Mouse (Mus musculus): ENCODE results near the gene Parvg. TPM values are rescaled to one million over a fixed set of nuclear protein-coding genes. Genes with fewer than 3 reads are reported as not detected.

Gene Parvg
- total and polyA plus RNA-seq, 2 experiments from 2014 or later, result 0.11 to 0.68 TPM

DNA sequence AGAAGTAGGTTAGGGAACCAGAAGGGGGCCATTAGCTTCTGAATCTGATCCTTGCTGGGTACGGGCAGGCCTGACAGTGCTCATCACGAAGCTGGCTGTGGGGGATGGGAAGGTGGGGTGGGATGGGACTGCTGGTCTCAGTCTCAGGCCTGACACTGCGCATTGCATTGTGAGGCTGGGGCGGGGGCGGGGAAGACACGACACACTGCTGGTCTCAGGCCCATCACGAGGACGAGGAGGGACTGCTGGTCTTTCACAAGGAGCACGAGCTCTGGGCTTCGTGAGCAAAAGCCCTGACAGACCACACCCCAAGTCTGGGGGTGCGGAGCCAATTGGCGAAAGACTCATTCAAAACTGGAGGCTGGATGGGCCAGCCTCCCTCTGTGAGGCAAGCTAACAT lies 1.9 kb downstream of the Parvg start:
- Histone ChIP-seq H3K9me3 (replicated peaks; ENCODE audit: control insufficient read depth, low read length) (no peaks in the 10 kb centered on the region), H3K4me3 (ENCODE audit: low read depth, low read length) (peak overlapping the region; percentile 13; the same call in 1 of the 2 replicates), H3K36me3 (replicated peaks; ENCODE audit: control insufficient read depth, insufficient read depth, low read length) (no peaks in the 10 kb centered on the region), H3K4me2 (ENCODE audit: low read depth, low read length) (peak overlapping the region; percentile 34; the same call in 1 of the 2 replicates), H3K27ac (ENCODE audit: low read depth) (no peak overlapping the region), H3K4me1 (ENCODE audit: control insufficient read depth, insufficient read depth) (no peaks in the 10 kb centered on the region), H3K9ac (replicated peaks; ENCODE audit: low read depth, low read length) (no peak overlapping the region), H3K27me3 (ENCODE audit: control insufficient read depth, insufficient read depth, low read length) (peaks cover 6% of the 10 kb centered on the region; the same call in 1 of the 2 replicates)
- TF ChIP-seq EP300 (IDR thresholded peaks at IDR 0.05; ENCODE audit: low read depth), result no peak
- no peak for TF ChIP-seq CTCF (IDR thresholded peaks at IDR 0.05; ENCODE audit: low read depth)
- 51% methylated on average over 12 of the region's 12 CpGs for WGBS
- no peak for ATAC-seq (ENCODE audit: insufficient read depth, low read depth)
- no peak for DNase-seq (ENCODE audit: low spot score)

GRCm38 (mm10) chr15:84328870-84329269 lies 5.0 kb downstream of the Parvg start:
- Histone ChIP-seq H3K9ac (replicated peaks; ENCODE audit: low read depth, low read length) (no peak overlapping the region), H3K9me3 (replicated peaks; ENCODE audit: control insufficient read depth, low read length) (no peaks in the 10 kb centered on the region), H3K4me2 (ENCODE audit: low read depth, low read length) (no peak overlapping the region), H3K27me3 (ENCODE audit: control insufficient read depth, insufficient read depth, low read length) (peaks cover 6% of the 10 kb centered on the region; the same call in 1 of the 2 replicates), H3K4me3 (ENCODE audit: low read depth, low read length) (no peak overlapping the region), H3K27ac (ENCODE audit: low read depth) (no peak overlapping the region), H3K36me3 (replicated peaks; ENCODE audit: control insufficient read depth, insufficient read depth, low read length) (no peaks in the 10 kb centered on the region), H3K4me1 (ENCODE audit: control insufficient read depth, insufficient read depth) (no peaks in the 10 kb centered on the region)
- ATAC-seq (ENCODE audit: insufficient read depth, low read depth) (no peak), DNase-seq (ENCODE audit: low spot score) (no peak)
- no peak for TF ChIP-seq CTCF (IDR thresholded peaks at IDR 0.05; ENCODE audit: low read depth)
- TF ChIP-seq EP300 (IDR thresholded peaks at IDR 0.05; ENCODE audit: low read depth), result no peak
- 75% methylated on average over 10 of the region's 10 CpGs for WGBS

GRCm38 (mm10) chr15:84329940-84330339 lies 6.1 kb downstream of the Parvg start:
- TF ChIP-seq EP300 (IDR thresholded peaks at IDR 0.05; ENCODE audit: low read depth) (no peak), CTCF (IDR thresholded peaks at IDR 0.05; ENCODE audit: low read depth) (no peak)
- DNase-seq (ENCODE audit: low spot score) (no peak), ATAC-seq (ENCODE audit: insufficient read depth, low read depth) (no peak)
- peaks cover 2% of the 10 kb centered on the region; the same call in 1 of the 2 replicates for H3K27me3 ChIP-seq (ENCODE audit: control insufficient read depth, insufficient read depth, low read length)
- WGBS, result 79% methylated on average over 8 of the region's 8 CpGs
- H3K27ac ChIP-seq (ENCODE audit: low read depth), result no peak overlapping the region
- no peak overlapping the region for H3K9ac ChIP-seq (replicated peaks; ENCODE audit: low read depth, low read length)
- no peaks in the 10 kb centered on the region for H3K9me3 ChIP-seq (replicated peaks; ENCODE audit: control insufficient read depth, low read length)
- H3K4me3 ChIP-seq (ENCODE audit: low read depth, low read length), result no peak overlapping the region
- H3K4me1 ChIP-seq (ENCODE audit: control insufficient read depth, insufficient read depth), result no peaks in the 10 kb centered on the region
- no peak overlapping the region for H3K4me2 ChIP-seq (ENCODE audit: low read depth, low read length)
- H3K36me3 ChIP-seq (replicated peaks; ENCODE audit: control insufficient read depth, insufficient read depth, low read length), result no peaks in the 10 kb centered on the region

DNA sequence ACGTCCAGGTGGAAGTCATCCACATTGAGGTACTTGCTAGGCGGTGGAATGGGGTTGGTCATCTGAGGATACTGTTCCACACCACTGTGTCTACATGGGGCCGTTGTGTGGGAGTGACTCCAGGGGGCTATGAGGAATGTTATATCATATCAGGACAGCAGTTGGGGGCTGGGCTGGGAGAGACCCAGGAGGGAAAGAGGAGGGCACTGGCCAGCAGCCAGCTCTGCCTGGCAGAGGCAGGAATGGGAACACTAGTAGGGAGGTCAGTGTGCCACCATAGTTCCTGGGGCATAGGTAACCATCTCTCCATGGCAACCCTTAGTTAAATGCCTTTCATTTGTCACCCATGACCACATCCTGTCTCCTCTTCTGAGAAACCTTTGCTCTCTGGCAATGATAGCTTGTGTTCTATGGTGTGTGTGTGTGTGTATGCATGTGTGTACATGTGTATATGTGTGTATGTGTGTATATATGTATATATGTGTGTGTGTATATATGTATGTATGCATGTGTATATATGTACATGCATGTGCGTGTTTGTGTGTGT lies 7.3 kb downstream of the Parvg start:
- Histone ChIP-seq H3K9ac (replicated peaks; ENCODE audit: low read depth, low read length) (no peak overlapping the region), H3K27ac (ENCODE audit: low read depth) (no peak overlapping the region), H3K27me3 (ENCODE audit: control insufficient read depth, insufficient read depth, low read length) (no peaks in the 10 kb centered on the region), H3K4me3 (ENCODE audit: low read depth, low read length) (no peak overlapping the region), H3K4me2 (ENCODE audit: low read depth, low read length) (no peak overlapping the region), H3K9me3 (replicated peaks; ENCODE audit: control insufficient read depth, low read length) (no peaks in the 10 kb centered on the region), H3K36me3 (replicated peaks; ENCODE audit: control insufficient read depth, insufficient read depth, low read length) (no peaks in the 10 kb centered on the region), H3K4me1 (ENCODE audit: control insufficient read depth, insufficient read depth) (0 out of 2 replicates have a peak, but pooled peaks cover under 1% of the 10 kb centered on the region)
- ATAC-seq (ENCODE audit: insufficient read depth, low read depth) (no peak), DNase-seq (ENCODE audit: low spot score) (no peak)
- TF ChIP-seq EP300 (IDR thresholded peaks at IDR 0.05; ENCODE audit: low read depth) (no peak), CTCF (IDR thresholded peaks at IDR 0.05; ENCODE audit: low read depth) (no peak)
- WGBS, result 61% methylated on average over 4 of the region's 4 CpGs

DNA sequence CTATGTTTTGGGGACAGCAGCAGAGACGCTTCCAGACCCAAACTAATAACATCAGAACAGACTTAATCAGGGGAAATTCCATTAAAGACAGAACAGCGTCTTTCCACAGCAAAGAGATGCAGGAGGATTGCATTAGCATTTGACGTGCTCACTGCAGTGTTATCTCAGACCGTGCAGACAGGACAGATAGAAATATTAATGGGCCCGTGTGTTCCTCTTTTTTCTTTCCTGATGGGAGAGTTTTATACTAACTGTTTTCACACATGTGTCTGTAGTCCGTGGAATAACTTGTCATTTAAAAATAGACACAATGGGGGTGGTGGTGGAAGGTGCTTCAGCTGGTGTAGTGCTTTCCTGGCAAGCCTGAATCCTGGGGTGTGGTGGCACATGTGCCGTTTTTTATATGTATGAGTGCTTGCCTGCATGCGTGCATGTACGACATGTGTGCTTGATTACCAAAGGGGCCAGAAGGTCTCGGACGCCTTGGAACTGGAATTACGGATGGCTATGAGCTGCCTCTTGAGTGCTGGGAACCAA lies 12.5 kb downstream of the Parvg start:
- 50% methylated on average over 12 of the region's 12 CpGs for WGBS
- H3K9ac ChIP-seq (replicated peaks; ENCODE audit: low read depth, low read length), result no peak overlapping the region
- TF ChIP-seq EP300 (IDR thresholded peaks at IDR 0.05; ENCODE audit: low read depth) (no peak), CTCF (IDR thresholded peaks at IDR 0.05; ENCODE audit: low read depth) (no peak)
- H3K27ac ChIP-seq (ENCODE audit: low read depth), result no peak overlapping the region
- H3K36me3 ChIP-seq (replicated peaks; ENCODE audit: control insufficient read depth, insufficient read depth, low read length), result no peaks in the 10 kb centered on the region
- no peaks in the 10 kb centered on the region for H3K9me3 ChIP-seq (replicated peaks; ENCODE audit: control insufficient read depth, low read length)
- no peaks in the 10 kb centered on the region for H3K27me3 ChIP-seq (ENCODE audit: control insufficient read depth, insufficient read depth, low read length)
- DNase-seq (ENCODE audit: low spot score) (no peak), ATAC-seq (ENCODE audit: insufficient read depth, low read depth) (no peak)
- H3K4me3 ChIP-seq (ENCODE audit: low read depth, low read length), result no peak overlapping the region
- H3K4me1 ChIP-seq (ENCODE audit: control insufficient read depth, insufficient read depth), result peaks cover 7% of the 10 kb centered on the region
- no peak overlapping the region for H3K4me2 ChIP-seq (ENCODE audit: low read depth, low read length)

- Histone ChIP-seq H3K4me3 (ENCODE audit: low read depth, low read length) (no peak overlapping the region), H3K36me3 (replicated peaks; ENCODE audit: control insufficient read depth, insufficient read depth, low read length) (no peaks in the 10 kb centered on the region), H3K27ac (ENCODE audit: low read depth) (no peak overlapping the region), H3K9ac (replicated peaks; ENCODE audit: low read depth, low read length) (no peak overlapping the region), H3K4me1 (ENCODE audit: control insufficient read depth, insufficient read depth) (peaks cover 7% of the 10 kb centered on the region), H3K4me2 (ENCODE audit: low read depth, low read length) (no peak overlapping the region), H3K27me3 (ENCODE audit: control insufficient read depth, insufficient read depth, low read length) (no peaks in the 10 kb centered on the region), H3K9me3 (replicated peaks; ENCODE audit: control insufficient read depth, low read length) (no peaks in the 10 kb centered on the region)
- ATAC-seq (ENCODE audit: insufficient read depth, low read depth) (no peak), DNase-seq (ENCODE audit: low spot score) (no peak)
- WGBS, result 75% methylated on average over 5 of the region's 5 CpGs
- TF ChIP-seq EP300 (IDR thresholded peaks at IDR 0.05; ENCODE audit: low read depth) (no peak), CTCF (IDR thresholded peaks at IDR 0.05; ENCODE audit: low read depth) (no peak)
Observed at GRCm38 (mm10) chr15:84337599-84337998, 13.8 kb downstream of the Parvg start.
